Mouse (Mus musculus) bone marrow, adult 2 months (tissue): ENCODE results near the gene Fbxo6.

Experiments used
- CTCF ChIP-seq: fragments of 200-500 bp; IDR thresholded peaks from 2 replicates; pipeline ENCODE4 v1.5.1; 2011; ENCODE audit warnings: low read length, control low read depth; ENCODE audit not compliant: control insufficient read depth, insufficient read depth
- POLR2A ChIP-seq: fragments of 200-500 bp; IDR thresholded peaks from 2 replicates; pipeline ENCODE4 v1.6.1; 2011; ENCODE audit warnings: low read depth, mild to moderate bottlenecking, control low read depth, low read length, borderline replicate concordance; ENCODE audit not compliant: control insufficient read depth

DNA sequence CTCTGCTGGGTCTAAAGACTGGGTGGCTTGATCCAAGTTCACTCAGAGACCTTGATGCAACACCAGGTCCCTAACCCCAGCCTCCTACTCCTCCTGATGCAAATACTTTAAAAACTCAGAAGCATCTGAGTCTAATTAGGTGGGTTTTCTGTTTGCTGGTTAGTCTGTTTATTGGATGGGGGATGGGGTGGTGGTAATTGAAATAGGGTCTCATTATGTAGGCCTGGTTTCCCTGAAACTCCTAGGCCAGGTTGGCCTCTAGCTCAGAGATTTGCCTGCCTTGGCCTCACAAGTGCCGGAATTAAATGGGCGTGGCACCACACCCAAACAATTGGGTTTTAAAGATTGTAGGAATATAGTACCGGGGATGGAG is 29.3 kb downstream of the Fbxo6 start:
- TF ChIP-seq CTCF (no peak), POLR2A (no peak)
